Mouse (Mus musculus): ENCODE measurements at regions not wholly inside any gene's neighbourhood (a gene's known extent, or its start where the extent isn't known, plus 50 kb on each side); places are given as distances from the start of the nearest gene placed in this dataset.

- intact Hi-C loops (cut with DNase I) = no loop called here
- DNase-seq (ENCODE audit: low spot score in 2 of 2) = no peak
Measured at GRCm38 (mm10) chr10:95124476-95124875, 179.8 kb upstream of the Plxnc1 start.

DNA sequence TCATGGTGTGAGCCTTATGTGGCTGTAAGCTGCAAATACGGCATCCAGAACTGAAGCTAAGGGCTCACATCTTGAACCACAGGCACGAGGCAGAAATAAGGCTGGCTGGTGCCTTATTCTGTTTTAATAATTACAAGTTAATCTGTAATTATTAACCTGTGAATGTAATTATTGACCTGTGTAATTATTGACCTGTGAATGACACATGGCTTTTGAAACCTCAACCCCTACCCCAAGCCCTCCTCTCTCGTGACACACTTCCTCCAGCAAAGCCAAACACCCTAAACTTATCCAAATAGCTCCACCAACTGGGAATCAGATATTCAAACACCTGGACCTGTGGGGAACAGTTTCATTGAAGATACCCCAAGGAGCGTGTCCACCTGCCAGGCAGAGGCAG lies 175.4 kb upstream of the Plxnc1 start:
- DNase-seq (ENCODE audit: low spot score in 2 of 2) = no peak
- intact Hi-C loops (cut with DNase I) = no loop called here

DNA sequence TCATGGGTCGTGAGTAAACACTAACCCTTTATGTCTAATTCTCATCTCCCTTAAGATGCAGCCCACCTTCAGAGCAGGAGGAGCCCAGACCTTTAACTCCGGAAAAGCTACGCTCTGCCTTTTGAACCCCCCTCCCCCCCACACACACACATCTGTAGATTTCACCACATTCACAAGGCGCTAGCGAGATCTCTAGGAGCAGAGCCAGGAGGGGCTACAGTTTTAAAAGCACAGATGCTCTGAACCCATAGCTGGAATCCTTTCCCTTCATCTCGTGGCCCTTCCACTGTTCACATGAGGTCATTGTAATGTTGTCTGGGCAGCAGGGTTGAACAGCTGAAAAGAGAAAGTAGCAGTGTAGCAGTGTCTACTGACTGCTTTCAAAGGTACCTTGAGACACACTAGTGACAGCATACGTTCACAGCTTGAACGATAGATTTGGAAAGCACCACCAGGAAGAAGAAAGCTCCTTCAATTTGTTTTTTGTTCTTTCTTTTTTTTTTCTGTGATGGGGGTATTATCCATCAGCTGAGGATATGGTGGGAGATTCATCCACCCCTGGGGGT lies 174.2 kb upstream of the Plxnc1 start:
- intact Hi-C loops (cut with DNase I) = loop anchor here (10.0 kb wide), 1 partner anchor 106 kb away; no protein-coding TSS in a partner anchor
- no peak for DNase-seq (ENCODE audit: low spot score in 2 of 2)

- intact Hi-C loops (cut with DNase I) = loop anchor here (10.0 kb wide), 1 partner anchor 107 kb away; no protein-coding TSS in a partner anchor
- DNase-seq (ENCODE audit: low spot score in 2 of 2) = no peak
Measured at GRCm38 (mm10) chr10:95117731-95118212, 173.1 kb upstream of the Plxnc1 start.

- intact Hi-C loops (cut with DNase I) = loop anchor here (10.0 kb wide), 1 partner anchor 108 kb away; no protein-coding TSS in a partner anchor
Measured at GRCm38 (mm10) chr10:95117041-95117730, 172.6 kb upstream of the Plxnc1 start.

GRCm38 (mm10) chr10:95116579-95117011 lies 172.0 kb upstream of the Plxnc1 start:
- intact Hi-C loops (cut with DNase I) = loop anchor here (10.0 kb wide), 1 partner anchor 108 kb away; no protein-coding TSS in a partner anchor
- no peak for DNase-seq (ENCODE audit: low spot score in 2 of 2)

More at GRCm38 (mm10) chr10:95117041-95117730, 172.6 kb upstream of the Plxnc1 start:
- DNase-seq (ENCODE audit: low spot score in 2 of 2) = no peak

- no peak for DNase-seq (ENCODE audit: low spot score in 2 of 2)
- intact Hi-C loops (cut with DNase I) = loop anchor here (10.0 kb wide), 1 partner anchor 112 kb away; no protein-coding TSS in a partner anchor
Measured at GRCm38 (mm10) chr10:95112837-95113388, 168.3 kb upstream of the Plxnc1 start.

DNA sequence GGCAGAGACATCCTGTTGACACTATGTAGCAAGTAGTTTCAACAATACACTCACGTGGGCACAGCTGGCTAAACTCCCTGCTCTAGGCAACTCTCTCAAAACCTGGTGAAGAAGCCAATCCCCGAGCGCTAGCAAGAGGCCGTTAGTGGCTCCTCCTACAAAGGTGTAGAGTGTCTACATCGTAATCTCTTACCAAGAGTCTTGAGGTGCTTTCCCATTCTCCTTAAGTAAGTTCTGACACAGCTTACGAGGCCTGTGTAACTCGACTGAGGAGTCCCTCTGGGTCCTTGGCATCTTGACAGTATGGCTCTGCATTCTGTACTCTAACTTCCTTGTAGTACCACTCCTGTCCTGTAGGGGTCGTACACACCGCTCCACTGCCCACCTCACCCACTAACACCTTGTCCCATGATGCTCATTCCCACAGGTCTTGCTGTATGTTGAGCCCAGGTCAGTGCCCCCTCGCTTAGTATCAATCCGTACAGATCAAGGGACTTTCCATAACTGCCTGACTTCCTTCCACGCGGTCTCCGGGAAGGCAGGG lies 167.7 kb upstream of the Plxnc1 start:
- intact Hi-C loops (cut with DNase I) = loop anchor here (10.0 kb wide), 1 partner anchor 112 kb away; no protein-coding TSS in a partner anchor
- DNase-seq (ENCODE audit: low spot score in 2 of 2) = no peak

- intact Hi-C loops (cut with DNase I) = loop anchor here (10.0 kb wide), 1 partner anchor 114 kb away; no protein-coding TSS in a partner anchor
- DNase-seq (ENCODE audit: low spot score in 2 of 2) = no peak
Measured at GRCm38 (mm10) chr10:95110786-95111185, 166.2 kb upstream of the Plxnc1 start.

GRCm38 (mm10) chr10:95109576-95109975 lies 164.9 kb upstream of the Plxnc1 start:
- DNase-seq (ENCODE audit: low spot score in 2 of 2) = no peak
- intact Hi-C loops (cut with DNase I) = no loop called here

DNA sequence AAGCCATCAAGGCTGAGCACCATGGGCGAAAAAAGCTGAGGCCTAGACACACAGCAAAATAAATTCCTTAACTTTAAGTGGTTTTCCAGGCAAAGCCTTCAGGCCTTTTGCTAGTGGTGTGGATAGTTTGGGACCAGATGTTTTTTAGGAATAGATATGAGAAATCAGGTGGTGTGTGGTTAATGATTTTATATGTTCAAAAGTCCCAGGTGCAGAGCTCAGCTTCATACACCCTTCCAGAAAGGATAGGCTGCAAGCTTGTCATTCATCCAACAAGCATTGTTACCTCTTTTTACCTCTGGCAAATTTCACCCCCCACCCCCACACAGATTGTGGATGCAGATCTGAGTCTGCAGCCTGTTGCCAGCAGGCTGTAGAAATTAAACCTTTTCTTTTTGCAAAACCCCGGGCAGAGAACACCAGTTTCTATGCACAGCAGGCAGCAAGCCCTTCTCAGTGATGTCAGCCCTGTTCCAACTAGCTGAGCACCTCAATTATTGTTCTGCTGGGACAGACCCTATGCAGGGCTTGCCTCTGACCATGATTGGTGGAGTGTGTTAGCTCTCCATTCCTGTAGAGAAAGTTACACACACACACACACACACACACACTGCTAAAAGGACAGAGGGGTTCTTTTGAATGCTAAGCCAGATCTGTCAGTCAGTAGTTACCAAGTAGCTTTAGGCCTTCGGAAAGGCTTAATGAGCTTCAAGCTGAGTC lies 163.1 kb upstream of the Plxnc1 start:
- DNase-seq (ENCODE audit: low spot score in 2 of 2) = no peak
- intact Hi-C loops (cut with DNase I) = no loop called here

DNA sequence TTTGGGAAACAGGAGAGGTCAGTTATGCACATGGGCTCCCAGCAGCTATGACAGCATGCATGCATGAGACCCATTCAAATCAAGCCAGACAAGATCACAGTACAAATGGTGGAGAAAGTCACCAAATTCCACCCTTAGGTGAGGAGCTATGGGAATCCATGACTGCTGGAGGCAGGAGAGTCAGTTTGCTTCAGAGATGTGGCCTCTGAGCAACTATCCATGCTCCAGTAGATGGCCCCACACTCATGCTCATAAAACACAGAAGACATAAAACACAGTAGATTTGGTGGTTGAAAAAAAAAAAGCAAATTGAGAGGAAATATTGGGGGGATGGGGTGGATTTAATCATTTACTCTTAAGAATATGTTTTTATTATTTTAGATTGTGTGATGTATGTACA lies 159.2 kb upstream of the Plxnc1 start:
- DNase-seq (ENCODE audit: low spot score in 2 of 2) = peak in 1 of 2 experiments; percentile 55
- intact Hi-C loops (cut with DNase I) = loop anchor here (2.0 to 5.0 kb wide), 3 partner anchors 112 to 373 kb away; partner anchors contain the start of gene Socs2

GRCm38 (mm10) chr10:95102981-95103380 lies 158.3 kb upstream of the Plxnc1 start:
- intact Hi-C loops (cut with DNase I) = loop anchor here (2.0 to 5.0 kb wide), 3 partner anchors 111 to 374 kb away; partner anchors contain the start of gene Socs2

GRCm38 (mm10) chr10:95099906-95100305 lies 155.3 kb upstream of the Plxnc1 start:
- intact Hi-C loops (cut with DNase I) = loop anchor here (5.0 kb wide), 2 partner anchors 108 to 317 kb away; partner anchors contain the start of gene Socs2
- DNase-seq (ENCODE audit: low spot score in 2 of 2) = peak in 1 of 2 experiments; percentile 14

More at GRCm38 (mm10) chr10:95102981-95103380, 158.3 kb upstream of the Plxnc1 start:
- no peak for DNase-seq (ENCODE audit: low spot score in 2 of 2)

GRCm38 (mm10) chr10:95095847-95096246 lies 151.2 kb upstream of the Plxnc1 start:
- DNase-seq (ENCODE audit: low spot score in 2 of 2) = no peak
- intact Hi-C loops (cut with DNase I) = no loop called here

DNA sequence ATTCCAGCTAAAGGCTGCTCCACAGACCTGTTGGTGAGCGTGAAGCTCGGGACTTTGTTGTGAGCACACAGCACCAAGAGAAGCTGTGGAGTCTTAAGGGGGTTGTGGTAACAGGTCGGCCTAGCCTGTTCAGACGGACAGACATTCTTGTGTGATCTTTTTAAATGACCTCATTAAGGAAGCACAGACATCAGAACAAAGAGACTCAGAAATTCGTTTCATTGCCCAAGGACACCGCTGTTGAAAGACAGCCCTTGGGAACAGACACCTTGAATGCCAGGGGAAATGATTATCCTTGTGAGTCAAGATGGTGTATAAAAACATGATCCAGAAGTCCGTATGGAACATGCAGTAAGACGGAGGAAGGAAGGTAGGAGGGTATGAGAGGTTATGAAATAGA lies 150.1 kb upstream of the Plxnc1 start:
- DNase-seq (ENCODE audit: low spot score in 2 of 2) = no peak
- intact Hi-C loops (cut with DNase I) = no loop called here

DNA sequence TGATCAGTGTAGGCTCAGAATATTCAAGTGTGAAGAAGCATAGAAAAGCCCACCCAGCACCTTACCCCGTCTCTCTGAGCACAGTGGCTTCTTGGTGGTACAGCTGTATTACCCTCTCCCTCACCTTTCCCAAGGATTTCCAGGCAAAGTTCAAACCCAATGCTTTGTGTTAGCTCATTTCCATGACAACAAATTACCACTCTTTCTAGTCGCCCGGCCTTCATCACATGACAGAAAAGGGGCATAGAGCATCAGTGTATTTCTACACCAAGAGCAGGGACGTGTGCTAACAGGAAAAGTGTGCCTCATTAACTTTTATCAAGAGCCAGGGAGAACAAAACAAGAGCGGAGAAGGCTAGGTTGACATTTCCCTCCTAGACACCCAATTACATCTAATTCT lies 148.6 kb upstream of the Plxnc1 start:
- intact Hi-C loops (cut with DNase I) = no loop called here
- DNase-seq (ENCODE audit: low spot score in 2 of 2) = no peak

DNA sequence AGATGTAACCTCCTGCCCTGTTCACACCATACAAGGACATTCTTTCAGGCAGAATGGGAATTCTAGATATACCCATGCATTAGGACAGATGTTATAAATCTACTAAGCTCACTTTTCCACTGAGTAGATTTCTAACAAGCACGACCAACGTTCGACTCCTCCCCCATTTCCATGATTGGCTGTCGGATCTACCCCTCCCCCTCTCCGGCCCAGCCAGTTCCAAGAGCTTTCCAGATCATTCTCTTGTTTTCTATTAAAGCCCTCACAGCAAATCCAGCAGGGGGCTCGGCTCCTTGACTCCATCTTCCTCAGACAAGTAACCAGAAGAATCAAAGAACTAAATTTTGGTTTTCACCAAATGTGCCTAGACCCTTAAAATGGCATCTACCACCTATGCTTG lies 146.5 kb upstream of the Plxnc1 start:
- intact Hi-C loops (cut with DNase I) = no loop called here
- DNase-seq (ENCODE audit: low spot score in 2 of 2) = no peak

DNA sequence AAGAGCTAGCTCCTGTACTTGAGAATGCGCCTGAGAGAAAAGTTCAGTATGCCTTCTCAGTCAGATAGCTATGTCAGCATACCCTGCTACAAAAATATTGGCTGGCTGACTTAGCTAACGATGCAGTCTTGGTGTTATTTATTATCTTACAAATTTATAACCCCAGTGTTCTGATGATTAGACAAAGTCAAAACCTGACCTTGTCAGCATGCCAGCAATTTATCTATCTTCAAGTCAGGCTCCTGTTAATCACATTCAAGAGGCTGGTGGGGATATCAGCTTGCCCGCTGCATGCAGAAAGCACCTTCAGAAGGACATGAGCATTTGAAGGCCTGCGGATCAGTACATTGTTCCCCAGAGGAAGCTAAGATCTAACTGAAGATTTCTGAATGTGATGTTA lies 146.0 kb upstream of the Plxnc1 start:
- intact Hi-C loops (cut with DNase I) = no loop called here
- DNase-seq (ENCODE audit: low spot score in 2 of 2) = no peak
